Mouse (Mus musculus): ENCODE data around the gene Otub2. TPM values are rescaled to one million over a fixed set of nuclear protein-coding genes. Genes with fewer than 3 reads are reported as not detected.

Gene Otub2
- total RNA-seq, 2 experiments from 2014 or later, result 45.3 to 47.3 TPM

DNA sequence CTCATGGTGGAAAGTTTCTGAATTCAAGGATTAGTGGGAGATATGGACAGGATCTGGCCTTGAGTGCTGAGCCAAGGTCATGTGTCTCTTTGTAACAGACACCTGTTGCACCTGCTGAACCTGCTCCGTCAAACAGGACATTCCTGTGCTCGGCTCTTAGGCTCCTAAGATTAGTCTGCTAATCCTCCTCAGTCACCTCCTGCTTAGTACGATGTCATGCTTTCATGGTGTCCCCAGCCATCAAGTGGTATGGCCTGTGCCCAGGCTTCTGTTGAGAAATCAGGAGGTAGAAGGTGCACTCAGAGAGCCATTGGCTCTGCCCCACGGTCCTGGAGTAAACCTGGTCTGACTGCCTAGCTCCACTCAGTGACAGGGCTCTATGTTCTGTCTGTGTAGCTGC, 17.6 kb upstream of the Otub2 start:
- DNase-seq (ENCODE audit: low spot score in 2 of 2), result no peak

DNA sequence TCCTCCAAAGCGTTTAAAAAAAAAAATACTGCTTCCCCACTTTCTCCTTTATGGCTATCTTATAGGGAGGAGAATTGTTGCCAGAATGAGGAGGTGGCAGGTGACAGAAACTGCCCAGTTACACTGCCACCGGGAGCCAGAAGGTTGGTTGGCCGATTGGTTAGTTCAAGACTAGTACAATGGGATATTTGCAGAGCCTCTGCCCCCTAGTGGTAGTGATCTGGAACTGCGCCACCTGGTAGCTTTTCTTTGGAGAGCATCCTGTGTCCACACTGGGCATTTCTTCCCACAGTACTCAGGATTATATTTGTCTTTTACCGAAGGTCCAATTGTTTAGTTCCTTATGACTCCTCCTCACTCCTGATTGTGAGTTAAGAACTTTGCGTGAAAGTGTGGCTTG, 16.8 kb upstream of the Otub2 start:
- peak in 1 of 2 experiments; percentile 65 for DNase-seq (ENCODE audit: low spot score in 2 of 2)

- DNase-seq (ENCODE audit: low spot score in 2 of 2), result no peak
Observed at GRCm38 (mm10) chr12:103373530-103374236, 14.8 kb upstream of the Otub2 start.

DNA sequence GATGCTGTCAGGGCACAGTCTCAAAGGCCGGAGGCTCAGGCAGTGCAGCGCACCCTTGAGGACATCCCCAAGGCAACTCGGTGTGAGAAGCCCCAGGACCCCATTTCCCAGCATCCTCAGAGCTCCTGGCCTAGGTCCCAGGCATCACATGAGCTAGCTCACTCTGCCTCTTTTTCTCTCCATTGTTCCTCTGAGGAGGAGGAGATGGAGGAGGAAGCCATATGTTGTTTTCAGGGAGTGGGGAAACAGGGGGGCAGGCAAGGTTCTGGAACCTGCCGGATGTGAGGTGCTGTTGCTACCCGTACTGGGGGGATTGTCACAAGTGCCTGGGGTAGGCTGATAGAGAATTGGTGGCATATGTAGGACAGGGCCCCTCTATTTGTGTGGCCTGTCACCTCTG, 12.4 kb upstream of the Otub2 start:
- peak; percentile 63 to 67 for DNase-seq (ENCODE audit: low spot score in 2 of 2)

- DNase-seq (ENCODE audit: low spot score in 2 of 2), result peak in 1 of 2 experiments; percentile 42
Observed at GRCm38 (mm10) chr12:103376774-103377173, 11.7 kb upstream of the Otub2 start.

- DNase-seq (ENCODE audit: low spot score in 2 of 2), result no peak
Observed at GRCm38 (mm10) chr12:103380226-103380625, 8.3 kb upstream of the Otub2 start.

DNA sequence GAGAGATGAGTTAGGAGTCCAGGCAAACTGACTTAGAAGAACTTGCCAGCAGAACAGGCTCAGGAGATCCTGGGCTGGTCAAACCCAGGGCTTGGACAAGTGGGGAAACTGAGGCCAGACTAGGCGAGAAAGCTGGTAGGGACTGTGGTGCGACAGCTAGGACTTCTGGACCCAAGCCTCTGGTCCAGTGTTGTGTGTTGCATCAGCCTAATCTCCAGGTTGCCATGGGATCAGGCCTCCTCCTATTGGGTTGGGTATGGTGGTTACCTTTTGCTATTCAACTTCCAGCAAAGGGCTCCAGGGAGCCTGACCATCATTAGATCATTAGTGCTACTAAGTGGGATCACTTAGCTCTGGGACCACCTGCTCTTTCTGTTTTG, 856 bp downstream of the Otub2 start:
- no peak for DNase-seq (ENCODE audit: low spot score in 2 of 2)

GRCm38 (mm10) chr12:103389982-103390381, 1.5 kb downstream of the Otub2 start:
- no peak for DNase-seq (ENCODE audit: low spot score in 2 of 2)

GRCm38 (mm10) chr12:103391098-103391497, 2.6 kb downstream of the Otub2 start:
- DNase-seq (ENCODE audit: low spot score in 2 of 2), result peak; percentile 51 to 80

- DNase-seq (ENCODE audit: low spot score in 2 of 2), result no peak
Observed at GRCm38 (mm10) chr12:103393528-103393927, 5.0 kb downstream of the Otub2 start.

DNA sequence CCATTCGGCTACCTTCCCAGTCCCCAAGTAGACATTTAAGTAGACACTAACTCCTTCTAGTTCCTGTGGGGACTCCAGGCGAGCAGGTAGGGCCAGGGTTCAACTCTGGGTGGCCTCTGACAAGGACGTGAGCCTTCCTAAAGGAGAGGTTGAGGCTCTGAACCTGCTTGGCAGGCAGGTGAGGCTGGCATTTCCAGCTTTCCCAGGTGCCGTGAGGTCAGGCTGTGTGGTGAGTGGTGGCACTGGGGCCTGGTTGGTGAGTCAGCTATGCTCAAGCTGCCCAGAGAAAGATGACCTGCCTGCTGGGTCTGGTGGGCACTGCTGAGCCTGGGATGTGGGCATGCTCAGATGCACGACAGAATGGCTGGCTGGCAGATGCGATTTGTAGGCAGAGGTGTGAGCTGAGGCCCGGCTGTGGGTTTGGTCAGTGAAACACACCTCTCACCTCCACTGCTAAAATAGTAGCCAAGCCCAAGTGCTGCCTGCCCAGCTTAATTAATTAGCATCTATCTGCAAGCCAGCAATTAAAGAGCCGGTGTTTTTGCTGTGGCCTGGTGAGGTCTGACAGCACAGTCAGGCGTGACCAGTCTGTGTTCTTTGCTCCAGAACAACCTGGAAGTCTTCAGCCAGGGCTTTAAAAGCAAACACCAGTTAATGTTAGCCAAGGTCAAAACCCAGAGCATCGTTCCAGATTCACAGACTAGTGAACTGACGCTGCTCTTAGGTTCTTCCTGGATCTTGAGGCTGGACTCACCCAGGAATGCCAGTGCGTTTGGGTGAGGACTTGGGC, 7.2 kb downstream of the Otub2 start:
- no peak for DNase-seq (ENCODE audit: low spot score in 2 of 2)

GRCm38 (mm10) chr12:103396751-103397150, 8.3 kb downstream of the Otub2 start:
- DNase-seq (ENCODE audit: low spot score in 2 of 2), result no peak

DNA sequence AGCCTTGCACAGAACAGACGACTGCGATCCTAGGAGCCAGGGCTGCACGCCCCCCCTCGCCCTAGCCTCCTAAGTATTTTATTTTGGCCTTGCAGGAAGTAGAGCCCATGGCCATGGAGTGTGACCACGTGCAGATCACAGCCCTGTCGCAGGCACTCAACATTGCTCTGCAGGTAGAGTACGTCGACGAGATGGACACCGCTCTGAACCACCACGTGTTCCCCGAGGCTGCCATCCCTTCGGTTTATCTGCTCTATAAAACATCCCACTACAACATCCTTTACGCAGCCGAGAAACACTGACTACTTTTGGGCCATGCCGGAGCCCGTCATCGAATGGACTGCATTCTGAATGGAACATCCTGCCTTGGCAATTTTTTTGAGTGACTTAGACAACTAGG, 15.6 kb downstream of the Otub2 start:
- no peak for DNase-seq (ENCODE audit: low spot score in 2 of 2)

- DNase-seq (ENCODE audit: low spot score in 2 of 2), result no peak
Observed at GRCm38 (mm10) chr12:103407720-103408119, 19.2 kb downstream of the Otub2 start, which contains the start of gene 9330161L09Rik. Gene 9330161L09Rik (minus strand): TSS chr12:103407820.

DNA sequence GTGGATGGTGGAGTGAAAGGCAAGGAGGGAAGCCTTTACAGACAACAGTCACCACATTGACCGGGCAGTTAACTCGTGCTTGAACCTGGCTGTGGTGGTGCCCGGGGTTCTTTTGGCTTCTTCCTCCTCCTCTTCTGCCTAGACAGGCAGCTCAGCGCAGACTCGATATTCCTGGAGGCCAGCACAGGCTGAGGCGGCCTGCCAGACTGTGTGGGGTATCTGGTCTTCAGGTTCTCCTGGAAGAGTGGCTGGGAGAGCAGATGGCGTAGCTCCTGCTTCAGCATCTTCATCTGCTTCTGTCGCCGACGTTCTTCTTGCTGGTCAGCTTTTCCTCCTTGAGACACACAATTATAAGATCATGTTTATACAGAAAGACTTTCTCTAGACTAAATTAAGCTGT, 19.7 kb downstream of the Otub2 start:
- no peak for DNase-seq (ENCODE audit: low spot score in 2 of 2)

GRCm38 (mm10) chr12:103425016-103425728, 36.7 kb downstream of the Otub2 start:
- DNase-seq (ENCODE audit: low spot score in 2 of 2), result no peak

DNA sequence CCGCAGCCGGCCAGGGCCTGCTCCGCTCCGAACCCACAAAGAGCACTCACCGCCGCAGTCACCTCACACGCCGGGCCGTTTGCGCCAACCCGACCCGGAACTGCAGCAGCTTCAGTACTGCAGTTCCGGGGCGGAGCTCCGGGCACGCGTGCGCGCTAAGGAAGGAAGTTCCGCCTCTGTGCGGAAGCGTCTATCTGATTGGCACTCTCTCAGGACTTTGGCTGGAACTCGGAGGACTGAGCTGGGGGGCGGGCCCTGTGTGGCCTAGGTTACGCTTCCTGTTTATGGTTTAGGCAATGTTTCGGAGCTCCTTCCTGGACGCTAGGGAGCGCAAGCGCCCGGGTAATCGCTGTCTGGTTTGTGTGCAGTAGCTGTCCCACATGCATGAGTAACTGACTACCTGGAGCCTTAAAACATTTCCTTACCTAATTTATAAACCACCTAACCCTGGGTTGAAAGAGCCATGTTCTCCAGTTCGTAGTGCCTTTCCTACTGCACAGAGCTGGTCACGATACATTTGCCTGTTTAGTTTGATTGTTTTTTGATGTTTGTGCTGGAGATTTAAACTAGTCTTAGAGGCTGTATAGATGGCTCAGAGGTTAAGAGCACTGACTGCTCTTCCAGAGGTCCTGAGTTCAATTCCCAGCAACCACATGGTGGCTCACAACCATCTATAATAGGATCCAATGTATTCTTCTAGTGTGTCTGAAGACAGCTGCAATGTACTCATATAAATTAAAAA, 37.4 kb downstream of the Otub2 start, which contains the start of gene Ddx24:
Ddx24 (minus strand) TSS at position 102 of the 742 bp plus-strand sequence.
- DNase-seq (ENCODE audit: low spot score in 2 of 2), result peak; percentile 95 to 99

DNA sequence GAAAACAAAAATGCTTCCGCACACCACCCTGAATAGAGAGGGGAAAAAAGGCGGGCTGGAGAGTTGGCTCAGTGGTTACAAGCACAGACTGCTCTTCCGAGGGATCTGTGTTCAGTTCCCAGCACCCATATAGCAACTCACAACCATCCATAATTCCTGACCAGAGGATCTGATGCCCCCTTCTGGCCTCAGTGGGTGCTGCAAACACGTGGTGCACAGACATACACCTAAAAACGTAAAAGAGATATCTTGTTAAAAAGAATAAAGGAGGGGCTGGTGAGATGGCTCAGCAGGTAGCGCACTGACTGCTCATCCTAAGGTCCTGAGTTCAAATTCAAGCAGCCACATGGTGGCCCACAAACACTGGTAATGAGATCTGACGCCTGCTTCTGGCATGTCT, 38.2 kb downstream of the Otub2 start:
- DNase-seq (ENCODE audit: low spot score in 2 of 2), result no peak

GRCm38 (mm10) chr12:103433430-103433829, 44.9 kb downstream of the Otub2 start:
- DNase-seq (ENCODE audit: low spot score in 2 of 2), result no peak

DNA sequence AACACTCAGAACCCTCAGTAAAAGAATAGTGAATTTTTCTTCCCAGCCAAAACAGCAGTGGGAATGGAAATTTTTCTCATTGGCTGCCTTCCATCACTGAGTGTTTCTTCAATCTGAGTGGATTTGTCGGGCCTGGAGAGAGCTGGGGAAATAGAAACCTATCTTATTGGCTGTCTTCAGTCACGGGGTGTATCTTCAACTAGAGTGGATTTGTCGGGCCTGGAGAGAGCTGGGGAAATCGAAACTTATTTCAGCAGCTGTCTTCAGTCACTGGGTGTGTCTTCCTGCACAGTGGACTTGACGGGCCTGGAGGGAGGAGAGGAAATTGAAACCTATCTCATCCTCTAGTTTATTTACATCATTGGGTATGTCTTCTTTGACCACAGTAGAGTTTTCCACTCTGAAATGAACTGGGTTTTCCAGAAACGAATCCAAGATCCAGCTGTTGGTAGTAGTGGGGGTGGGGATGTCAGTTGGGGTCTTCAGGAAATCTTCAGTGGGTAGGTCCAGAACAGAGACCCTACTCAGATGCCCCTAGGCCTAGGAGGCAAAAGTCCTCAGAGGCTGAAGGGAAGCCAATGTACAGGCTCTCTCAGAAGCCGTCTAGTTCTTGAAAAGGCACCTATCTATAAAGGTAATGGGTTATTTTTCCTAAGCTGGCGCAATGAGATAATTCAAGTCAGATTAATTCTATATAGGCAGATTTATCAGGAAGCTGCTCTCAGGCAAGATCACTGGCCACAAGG, 45.7 kb downstream of the Otub2 start, which contains the start of gene Ifi27:
Ifi27 (plus strand) TSS at position 226 of the 746 bp plus-strand sequence.
- peak in 1 of 2 experiments; percentile 67 for DNase-seq (ENCODE audit: low spot score in 2 of 2)

Measured in layer of hippocampus, postnatal 14 days (tissue).